ENCODE assay signal across 14 mouse cellular contexts in genomic region chr16:89777450-89777849, GRCm38 (mm10).
"Had no signal": no experiment of that assay in that cellular context is flagged by ENCODE, and none has a peak within 500 bp of the region (broad histone marks: within the 10 kb centered on the region; RNA-seq: fewer than 3 reads in every experiment).

No protein-coding gene starts in this region.

- ATAC-seq: intestine, embryonic 16.5 days; liver, embryonic 12.5 days; midbrain, embryonic 13.5 days; midbrain, embryonic 16.5 days had no signal

- DNase-seq: kidney, adult 18-20 months; kidney, adult 9 months; kidney, postnatal 14 days; kidney, postnatal 4 days; liver; lung, postnatal 10 days; retina, postnatal 1 day; right cerebral cortex, postnatal 25 days; thymus, adult 18-20 months; thymus, postnatal 36 days had no signal
